Mouse (Mus musculus): Measurements from ENCODE around the gene Gm5136.

The Gm5136 gene

GRCm38 (mm10) chr10:108699946-108700345, at the start of gene Gm5136:
Gene Gm5136, minus strand, starts transcription at chr10:108700160.
- in situ Hi-C loops (cut with MboI, MseI): no loop called here

- in situ Hi-C loops (cut with MboI, MseI): no loop called here
Measured at GRCm38 (mm10) chr10:108743759-108744158, 43.8 kb upstream of the Gm5136 start.

- in situ Hi-C loops (cut with MboI, MseI): loop anchor here (5.0 kb wide), 1 partner anchor 67 kb away; no protein-coding TSS in a partner anchor
Measured at GRCm38 (mm10) chr10:108733982-108734381, 34.0 kb upstream of the Gm5136 start.

GRCm38 (mm10) chr10:108728961-108729360, 29.0 kb upstream of the Gm5136 start:
- in situ Hi-C loops (cut with MboI, MseI): loop anchor here (10.0 kb wide), 1 partner anchor 944 kb away; no protein-coding TSS in a partner anchor

GRCm38 (mm10) chr10:108726391-108726790, 26.4 kb upstream of the Gm5136 start:
- in situ Hi-C loops (cut with MboI, MseI): loop anchor here (10.0 kb wide), 1 partner anchor 942 kb away; no protein-coding TSS in a partner anchor

- in situ Hi-C loops (cut with MboI, MseI): loop anchor here (10.0 kb wide), 1 partner anchor 940 kb away; no protein-coding TSS in a partner anchor
Measured at GRCm38 (mm10) chr10:108724878-108725277, 24.9 kb upstream of the Gm5136 start.

GRCm38 (mm10) chr10:108710514-108710913, 10.6 kb upstream of the Gm5136 start:
- in situ Hi-C loops (cut with MboI, MseI): no loop called here

- in situ Hi-C loops (cut with MboI, MseI): no loop called here
Measured at GRCm38 (mm10) chr10:108705658-108706057, 5.7 kb upstream of the Gm5136 start.

GRCm38 (mm10) chr10:108701361-108702128, 1.6 kb upstream of the Gm5136 start:
- in situ Hi-C loops (cut with MboI, MseI): no loop called here

- in situ Hi-C loops (cut with MboI, MseI): no loop called here
Measured at GRCm38 (mm10) chr10:108697062-108697461, 2.9 kb downstream of the Gm5136 start.

GRCm38 (mm10) chr10:108690954-108691353, 9.0 kb downstream of the Gm5136 start:
- in situ Hi-C loops (cut with MboI, MseI): no loop called here

- in situ Hi-C loops (cut with MboI, MseI): no loop called here
Measured at GRCm38 (mm10) chr10:108686696-108687095, 13.3 kb downstream of the Gm5136 start.

- in situ Hi-C loops (cut with MboI, MseI): loop anchor here (10.0 kb wide), 1 partner anchor 1785 kb away; no protein-coding TSS in a partner anchor
Measured at GRCm38 (mm10) chr10:108679675-108680390, 20.1 kb downstream of the Gm5136 start.

GRCm38 (mm10) chr10:108677053-108677452, 22.9 kb downstream of the Gm5136 start:
- in situ Hi-C loops (cut with MboI, MseI): loop anchor here (10.0 kb wide), 1 partner anchor 1788 kb away; no protein-coding TSS in a partner anchor

GRCm38 (mm10) chr10:108668944-108669343, 31.0 kb downstream of the Gm5136 start:
- in situ Hi-C loops (cut with MboI, MseI): loop anchor here (5.0 kb wide), 1 partner anchor 63 kb away; no protein-coding TSS in a partner anchor

- in situ Hi-C loops (cut with MboI, MseI): no loop called here
Measured at GRCm38 (mm10) chr10:108660295-108660694, 39.7 kb downstream of the Gm5136 start.

GRCm38 (mm10) chr10:108658300-108658699, 41.7 kb downstream of the Gm5136 start:
- in situ Hi-C loops (cut with MboI, MseI): no loop called here

GRCm38 (mm10) chr10:108657669-108658068, 42.3 kb downstream of the Gm5136 start:
- in situ Hi-C loops (cut with MboI, MseI): no loop called here

- in situ Hi-C loops (cut with MboI, MseI): no loop called here
Measured at GRCm38 (mm10) chr10:108656898-108657297, 43.1 kb downstream of the Gm5136 start.

GRCm38 (mm10) chr10:108655074-108655473, 44.9 kb downstream of the Gm5136 start:
- in situ Hi-C loops (cut with MboI, MseI): no loop called here

GRCm38 (mm10) chr10:108652831-108653230, 47.1 kb downstream of the Gm5136 start:
- in situ Hi-C loops (cut with MboI, MseI): no loop called here

- in situ Hi-C loops (cut with MboI, MseI): no loop called here
Measured at GRCm38 (mm10) chr10:108652066-108652465, 47.9 kb downstream of the Gm5136 start.
